Mouse (Mus musculus) heart, adult 18-20 months (tissue): ENCODE data around the gene Ier3. TPM values are rescaled to one million over a fixed set of nuclear protein-coding genes. Genes with fewer than 3 reads are reported as not detected.

Experiments
- DNase-seq, 2 experiments: peaks; one replicate each; pipeline ENCODE4 v3.0.0; 2021 to 2022; ENCODE audit warnings: mixed read lengths in 1 of 2
- total RNA-seq, 2 experiments: library from RNA; stranded (reverse); gene quantifications; 2 replicates each; pipeline ENCODE4 v1.2.3; 2021

The Ier3 gene
- total RNA-seq, 2 experiments from 2014 or later, result 20.2 to 25.6 TPM

DNA sequence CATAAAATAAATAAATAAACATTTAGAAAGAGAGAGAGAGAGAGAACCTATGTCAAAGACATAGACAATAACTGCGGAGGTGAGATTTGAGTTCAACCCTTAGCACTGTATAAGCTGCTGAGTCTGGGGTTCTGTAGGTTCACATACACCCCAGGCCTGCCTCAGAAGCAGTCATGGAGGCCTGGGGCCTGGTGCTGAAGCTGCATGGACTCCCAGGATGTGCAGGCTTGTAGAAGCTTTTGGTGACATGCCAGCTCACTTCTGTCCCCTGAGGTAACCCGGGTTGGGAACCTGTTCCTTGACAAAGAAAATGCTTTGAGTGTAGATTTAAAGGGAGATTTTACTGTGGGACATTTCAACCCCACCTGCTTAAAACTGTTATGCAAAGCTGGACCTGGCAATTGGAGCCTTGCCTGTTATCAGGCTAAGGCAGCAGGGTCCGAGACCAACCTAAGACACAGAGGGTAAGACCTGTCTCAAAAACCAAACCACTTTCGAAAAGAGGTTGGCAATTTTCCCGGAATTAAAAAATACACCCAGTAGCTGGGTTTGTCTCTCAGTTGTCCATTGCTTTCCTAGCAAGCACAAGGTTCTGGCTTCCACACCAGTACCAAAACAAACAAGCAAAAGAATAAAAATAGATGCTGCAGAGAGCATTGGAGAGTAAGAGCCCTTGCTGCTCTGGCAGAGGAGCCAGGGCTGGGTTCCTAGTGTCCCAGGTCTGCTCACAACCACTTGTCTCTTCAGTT, 10.4 kb upstream of the Ier3 start:
- DNase-seq, result peak; percentile 53 to 54

DNA sequence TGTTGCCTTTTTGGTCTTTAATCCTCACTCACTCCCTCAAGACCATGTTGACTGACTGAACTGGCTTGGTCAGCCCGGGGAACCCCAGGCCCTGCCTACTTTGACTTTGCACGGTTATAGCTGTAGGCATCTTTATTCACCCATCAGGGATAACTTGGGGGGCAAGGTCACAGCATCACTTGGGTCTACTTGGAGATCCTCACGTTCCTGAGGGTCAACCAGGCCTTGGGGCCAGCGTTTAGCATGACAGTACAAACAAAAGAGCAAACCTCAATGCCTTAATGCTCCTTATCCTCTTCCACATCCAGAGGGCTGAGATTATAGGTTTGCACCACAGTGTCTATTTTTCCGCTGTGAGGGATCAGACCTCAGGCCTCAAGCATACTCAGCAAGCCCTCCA, 9.2 kb upstream of the Ier3 start:
- no peak for DNase-seq

DNA sequence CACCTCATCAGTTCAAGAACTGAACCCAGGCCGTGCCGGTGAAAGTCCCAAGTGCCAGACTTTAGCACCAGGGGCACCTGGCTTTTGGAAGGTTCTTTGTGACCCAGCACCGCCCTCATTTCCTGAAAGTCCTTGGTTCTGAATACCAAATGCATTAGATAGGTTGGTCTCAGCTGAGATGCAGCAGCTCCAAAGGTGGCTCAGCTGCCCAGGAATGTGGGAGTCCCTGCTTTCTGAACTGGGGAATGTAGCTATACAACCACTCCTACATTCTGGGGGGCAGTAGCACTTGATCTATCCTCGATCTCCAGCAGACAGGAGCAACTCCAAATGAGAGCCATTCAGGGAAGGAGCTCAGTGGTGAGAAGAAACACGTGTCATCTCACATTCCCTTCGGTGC, 8.7 kb upstream of the Ier3 start:
- DNase-seq, result no peak

DNA sequence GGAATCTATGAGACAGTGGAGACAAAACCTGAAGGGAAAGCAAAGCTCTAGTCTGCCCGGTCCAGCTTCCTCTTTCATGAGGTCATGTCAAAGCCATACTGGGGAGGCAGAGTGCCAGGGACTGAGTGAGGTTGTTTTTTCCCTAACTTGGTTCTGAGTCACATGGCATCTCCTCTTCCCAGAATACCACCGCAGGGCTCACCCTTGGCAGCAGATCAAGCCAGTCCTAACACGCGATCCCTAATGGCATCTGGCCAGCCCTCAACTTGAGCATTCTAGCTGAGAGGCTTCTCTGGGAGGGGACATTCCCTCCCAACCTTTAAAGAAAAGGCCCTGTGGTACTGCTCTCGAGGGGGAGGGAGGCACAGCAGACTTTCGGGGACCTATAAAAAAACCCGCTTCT, 8.2 kb upstream of the Ier3 start:
- peak; percentile 97 for DNase-seq

DNA sequence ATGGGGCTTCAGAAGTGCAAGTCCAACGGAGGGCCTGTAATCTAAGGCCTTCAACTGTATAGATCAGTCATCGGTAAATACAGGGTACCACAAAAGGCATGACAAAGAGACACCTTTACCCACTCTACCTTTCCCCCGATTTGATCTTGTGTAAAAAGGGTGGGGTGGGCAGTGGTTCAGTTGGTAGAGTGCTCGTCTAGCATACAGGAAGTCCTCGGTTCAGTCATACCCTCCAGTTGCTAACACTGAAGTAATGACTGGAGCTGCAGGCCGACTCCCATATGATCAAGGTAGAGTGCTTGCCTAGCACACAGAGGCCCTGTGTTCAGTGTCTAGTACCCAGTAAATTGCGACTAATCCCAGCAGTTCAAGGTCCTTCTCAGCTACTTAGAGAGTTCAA, 7.8 kb upstream of the Ier3 start:
- no peak for DNase-seq

DNA sequence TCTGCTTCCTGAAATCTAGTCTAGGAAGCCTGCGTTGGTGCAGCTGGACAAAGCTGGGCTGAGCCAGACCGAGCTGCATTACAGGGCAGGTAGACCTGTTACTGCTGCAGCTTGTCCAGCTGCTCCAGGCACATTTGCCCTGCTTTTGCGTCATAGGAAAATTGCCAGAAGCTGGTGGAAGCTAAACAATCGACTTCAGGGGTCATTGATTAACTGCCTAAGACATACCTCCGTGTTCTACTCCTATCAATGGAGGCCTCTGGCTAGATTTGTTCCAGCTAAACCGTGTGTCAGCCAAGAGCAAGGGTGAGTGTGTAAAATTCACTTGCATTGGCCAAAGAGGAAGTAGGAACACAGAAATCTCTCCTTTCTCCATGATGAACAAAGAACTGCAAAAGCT, 6.8 kb upstream of the Ier3 start:
- no peak for DNase-seq

DNA sequence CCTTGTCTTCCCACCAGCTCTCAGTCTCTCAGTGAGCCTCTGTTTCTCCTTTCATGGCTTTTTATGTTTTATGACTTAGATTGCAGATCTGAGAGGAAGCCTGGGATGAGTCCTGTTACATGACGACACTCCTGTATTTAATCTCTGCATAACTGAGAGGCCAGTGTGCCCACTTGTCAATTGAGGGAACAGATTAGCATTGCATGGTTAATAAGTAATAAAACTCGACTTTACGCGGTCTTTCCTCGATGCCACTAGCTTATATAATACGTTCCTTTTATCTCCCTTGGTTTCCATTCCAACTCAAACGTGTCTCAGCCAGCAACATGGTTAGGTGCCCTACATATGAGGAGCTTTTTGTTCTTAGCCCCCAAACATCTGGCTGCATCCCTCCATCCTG, 5.6 kb upstream of the Ier3 start:
- DNase-seq, result no peak

DNA sequence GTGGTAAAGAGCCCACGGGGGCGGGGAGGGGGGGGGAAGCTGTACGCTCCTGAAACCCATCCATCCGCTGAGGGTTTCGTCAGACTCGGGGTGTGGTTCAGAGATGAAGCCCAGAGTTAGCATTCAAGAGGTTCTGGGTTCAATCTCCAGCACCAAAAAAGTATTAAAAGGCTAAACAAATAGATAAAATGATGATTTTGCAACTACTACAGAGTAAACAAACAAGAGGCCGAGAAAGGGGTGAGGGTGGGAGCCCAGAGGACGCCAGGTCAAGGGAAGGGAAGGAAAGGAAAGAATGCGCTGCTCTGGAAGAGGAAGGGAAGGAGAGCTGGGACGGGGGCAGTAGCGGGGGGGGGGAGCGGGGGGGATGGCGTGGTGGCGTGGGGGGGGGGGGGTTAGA, 4.8 kb upstream of the Ier3 start:
- DNase-seq, result no peak

DNA sequence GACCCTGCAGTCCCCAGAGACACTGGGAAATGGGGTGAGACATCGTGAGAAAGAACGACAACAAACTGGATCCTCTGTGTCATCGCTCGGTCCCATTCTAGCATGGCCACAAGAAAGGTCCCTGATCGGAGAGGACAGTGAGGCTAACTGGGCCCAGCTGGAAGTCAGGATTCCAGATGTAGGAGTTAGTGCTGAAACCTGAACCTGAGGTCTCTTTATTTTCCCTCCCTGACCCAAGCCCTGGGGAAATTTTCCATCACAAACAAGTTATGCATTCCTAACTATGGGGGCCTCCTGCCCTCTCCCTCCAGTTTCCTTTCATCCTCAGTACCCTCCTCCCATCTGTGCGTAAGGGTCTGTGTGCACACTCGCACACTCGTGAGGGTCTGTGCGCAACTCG, 4.3 kb upstream of the Ier3 start:
- DNase-seq, result no peak

DNA sequence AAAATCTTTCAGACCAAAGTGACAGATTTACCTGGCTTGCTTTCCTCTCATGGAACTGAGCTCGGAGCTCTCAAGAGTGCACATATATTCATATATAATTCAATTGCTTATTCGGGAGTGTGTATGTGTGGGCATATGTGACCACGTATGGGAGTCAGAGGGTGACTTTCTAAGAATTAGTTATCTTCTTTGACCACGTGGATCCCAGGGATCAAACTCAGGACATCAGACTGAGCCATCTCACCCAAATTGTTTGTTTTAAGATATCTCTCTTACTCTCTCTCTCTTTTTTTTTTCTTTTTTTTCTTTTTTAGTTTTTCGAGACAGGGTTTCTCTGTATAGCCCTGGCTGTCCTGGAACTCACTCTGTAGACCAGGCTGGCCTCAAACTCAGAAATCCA, 1.4 kb upstream of the Ier3 start:
- no peak for DNase-seq

DNA sequence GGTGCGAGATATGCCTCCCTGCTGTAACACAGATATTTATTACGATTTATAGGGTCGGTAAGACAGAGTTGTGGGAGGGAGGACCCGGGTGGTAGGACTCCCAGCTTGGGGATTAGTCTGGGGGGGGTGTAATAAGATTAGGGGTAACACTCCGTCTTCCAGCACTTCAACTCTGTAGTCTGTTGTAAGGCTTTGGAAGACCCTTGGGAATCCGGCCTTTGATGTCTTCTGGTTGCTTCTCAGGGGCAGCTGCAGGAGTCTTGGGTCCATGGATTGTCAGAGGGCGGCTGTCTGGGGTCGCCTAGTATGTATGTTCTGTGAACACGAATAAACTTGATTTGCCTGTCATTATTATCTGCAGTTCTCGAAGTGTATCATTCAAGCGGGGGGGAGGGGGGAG, 1.1 kb downstream of the Ier3 start:
- no peak for DNase-seq

DNA sequence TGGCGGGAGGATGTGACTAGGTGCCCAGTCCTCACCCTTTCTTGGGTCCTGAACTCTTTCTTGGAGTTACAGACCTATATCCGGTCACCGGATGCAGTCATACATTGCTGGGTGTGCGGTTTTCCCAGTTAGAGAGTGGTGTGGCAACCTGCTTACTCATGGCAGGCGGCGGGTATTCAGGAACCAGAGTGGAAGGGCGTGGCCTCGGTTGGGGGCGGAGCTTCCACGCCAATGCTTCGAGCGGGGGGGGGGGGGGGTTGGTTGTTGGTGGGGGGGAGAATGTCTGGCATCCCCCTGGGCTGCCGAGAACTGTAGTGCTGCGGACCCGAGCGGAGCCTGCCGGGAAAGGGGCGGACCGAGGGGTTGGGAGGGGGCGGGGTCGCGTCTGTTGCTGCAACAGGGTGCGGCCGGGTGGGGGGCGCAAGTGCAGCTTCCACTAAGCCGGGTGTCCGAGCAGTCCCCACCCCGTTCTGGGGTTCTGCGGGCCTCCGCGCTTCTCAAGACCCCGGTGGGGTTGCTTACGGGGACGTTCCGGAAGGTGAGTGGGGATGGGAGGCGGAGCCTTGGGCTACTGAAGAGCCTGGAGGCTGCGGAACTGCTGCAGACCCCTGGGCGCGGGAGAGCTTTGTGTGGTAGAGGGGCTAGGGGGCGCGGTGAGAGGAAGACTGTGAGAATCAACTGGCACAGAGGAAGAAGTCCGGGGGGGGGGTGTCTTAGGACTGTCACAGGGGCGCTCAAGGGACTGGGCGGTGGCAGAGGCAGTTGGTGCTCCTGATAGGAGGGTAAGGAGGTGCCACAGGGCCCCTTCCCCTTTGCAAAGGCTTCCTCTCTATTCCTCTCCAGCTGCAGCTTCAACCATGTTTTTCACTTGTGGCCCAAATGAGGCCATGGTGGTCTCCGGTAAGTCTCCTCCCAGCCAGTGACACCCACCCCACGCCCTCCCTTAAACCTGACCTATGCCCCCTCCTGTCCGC, 1.8 kb downstream of the Ier3 start, which contains the start of gene Flot1:
TSS of gene Flot1 (plus strand) at position 267 of the 974 bp plus-strand sequence.
- DNase-seq, result peak; percentile 91 to 93

DNA sequence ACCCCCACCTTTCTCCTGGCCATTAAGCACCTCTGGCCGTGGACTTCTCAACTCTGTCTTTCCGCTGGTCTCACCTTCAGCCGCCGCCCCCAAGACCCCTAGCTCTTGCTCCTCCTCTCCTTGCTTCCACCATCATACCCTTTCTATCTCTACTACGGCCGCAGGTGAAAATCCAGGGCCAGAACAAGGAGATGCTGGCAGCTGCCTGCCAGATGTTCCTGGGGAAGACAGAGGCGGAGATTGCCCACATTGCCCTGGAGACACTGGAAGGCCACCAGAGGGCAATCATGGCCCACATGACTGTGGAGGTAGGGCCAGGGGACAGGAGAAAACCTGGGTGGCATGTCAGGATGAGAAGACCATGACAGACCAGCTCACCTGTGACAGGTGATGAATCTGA, 2.9 kb downstream of the Ier3 start:
- DNase-seq, result peak in 1 of 2 experiments; percentile 52

DNA sequence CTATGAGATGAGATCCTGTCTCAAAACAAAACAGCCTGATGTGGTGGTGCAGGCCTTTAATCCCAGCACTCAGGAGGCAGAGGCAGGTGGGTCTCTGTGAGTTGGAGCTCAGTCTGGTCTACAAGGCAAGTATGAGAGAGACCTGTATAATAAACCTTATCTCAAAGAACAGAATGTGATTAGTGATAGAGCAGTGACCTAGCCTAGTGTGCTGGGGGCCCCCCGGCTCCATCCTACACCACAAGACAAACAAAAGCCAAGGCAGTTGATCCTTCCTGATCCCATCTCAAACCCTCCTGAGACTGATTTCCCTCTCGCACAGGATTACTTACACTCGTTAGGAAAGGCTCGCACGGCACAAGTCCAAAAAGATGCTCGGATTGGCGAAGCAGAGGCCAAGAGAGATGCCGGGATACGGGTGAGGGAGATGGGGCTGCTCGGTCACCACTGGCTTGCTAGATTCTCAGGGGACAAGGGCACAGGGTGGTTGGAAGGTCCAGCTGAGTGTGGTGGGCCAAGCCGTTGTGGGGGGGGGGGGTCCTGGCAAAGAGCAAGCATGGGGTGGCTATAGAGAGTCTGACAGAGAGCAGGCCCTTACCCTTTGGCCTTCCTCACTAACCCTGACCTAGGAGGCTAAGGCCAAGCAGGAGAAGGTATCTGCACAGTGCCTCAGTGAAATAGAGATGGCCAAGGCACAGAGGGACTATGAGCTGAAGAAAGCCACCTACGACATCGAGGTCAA, 3.8 kb downstream of the Ier3 start:
- no peak for DNase-seq

DNA sequence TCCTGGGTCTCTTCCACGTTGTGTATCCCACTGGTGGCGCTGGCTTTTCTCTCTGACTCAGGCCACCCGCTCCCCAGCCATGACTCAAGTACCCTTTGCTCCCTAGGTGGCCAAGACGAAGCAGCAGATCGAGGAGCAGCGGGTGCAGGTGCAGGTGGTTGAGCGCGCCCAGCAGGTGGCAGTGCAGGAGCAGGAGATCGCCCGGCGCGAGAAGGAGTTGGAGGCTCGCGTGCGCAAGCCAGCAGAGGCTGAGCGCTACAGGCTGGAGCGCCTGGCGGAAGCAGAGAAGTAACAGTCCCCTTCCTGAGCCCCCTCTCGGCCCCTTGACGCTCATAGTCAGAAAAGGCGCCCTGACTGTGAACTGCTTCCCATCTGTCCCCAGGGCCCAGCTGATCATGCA, 8.3 kb downstream of the Ier3 start:
- DNase-seq, result peak; percentile 86 to 87

DNA sequence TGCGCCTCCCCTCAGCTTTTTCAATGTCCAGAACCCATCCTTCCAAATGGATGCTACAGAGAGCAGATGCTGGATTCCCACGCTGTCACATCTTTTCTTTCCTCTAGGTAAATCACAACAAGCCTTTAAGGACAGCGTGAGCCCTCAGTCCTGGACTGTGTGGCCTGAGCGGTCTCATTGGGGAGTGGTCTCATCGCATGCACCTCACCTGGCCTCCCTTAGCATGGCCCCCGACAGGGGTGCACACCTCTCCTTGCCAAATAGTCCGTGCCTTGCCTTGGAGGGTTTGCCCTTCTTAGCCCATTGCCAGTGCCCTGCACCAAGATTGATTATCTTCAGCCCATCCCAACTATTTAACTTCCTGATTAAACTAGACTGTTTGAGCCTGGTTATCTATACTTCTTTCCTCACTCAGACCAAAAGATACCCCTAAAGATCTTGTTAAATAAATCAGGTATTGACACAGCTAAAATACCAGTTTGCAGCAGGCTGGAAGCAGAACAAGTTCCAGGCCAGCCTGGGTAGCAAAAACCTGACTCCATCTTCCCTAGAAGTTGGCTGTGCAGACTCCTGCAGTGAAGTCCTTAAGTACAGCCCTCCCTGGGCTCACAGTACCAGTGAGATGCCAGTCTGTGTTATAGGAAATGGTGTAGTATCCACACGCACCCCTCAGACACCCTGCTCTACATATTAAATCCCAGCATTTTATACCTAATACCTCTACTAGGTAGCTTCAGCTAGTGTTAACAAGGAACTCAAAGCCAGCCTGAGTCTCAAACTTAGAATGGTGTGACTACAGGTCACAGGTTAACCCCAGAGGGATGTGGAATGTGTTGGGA, 11.1 kb downstream of the Ier3 start:
- DNase-seq, result no peak

DNA sequence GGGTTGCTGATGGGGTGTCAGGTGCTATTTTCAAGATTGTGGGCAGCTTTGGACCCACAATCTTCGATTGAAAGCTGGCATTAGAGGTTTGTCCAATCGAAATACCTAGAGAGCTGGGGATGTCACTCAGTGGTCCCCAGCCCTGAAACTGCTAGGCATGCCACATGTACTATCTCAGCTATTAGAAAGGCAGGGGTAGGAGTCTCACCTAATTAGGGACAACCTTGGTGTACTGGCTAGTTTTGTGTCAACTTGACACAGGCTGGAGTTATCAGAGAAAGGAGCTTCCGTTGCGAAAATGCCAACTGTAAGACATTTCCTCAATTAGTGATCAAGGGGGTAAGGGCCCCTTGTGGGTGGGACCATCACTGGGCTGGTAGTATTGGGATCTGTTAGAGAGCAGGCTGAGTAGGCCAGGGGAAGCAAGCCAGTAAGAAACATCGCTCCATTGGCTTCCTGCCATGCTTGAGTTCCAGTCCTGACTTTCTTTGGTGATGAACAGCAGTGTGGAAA, 11.8 kb downstream of the Ier3 start:
- DNase-seq, result no peak

DNA sequence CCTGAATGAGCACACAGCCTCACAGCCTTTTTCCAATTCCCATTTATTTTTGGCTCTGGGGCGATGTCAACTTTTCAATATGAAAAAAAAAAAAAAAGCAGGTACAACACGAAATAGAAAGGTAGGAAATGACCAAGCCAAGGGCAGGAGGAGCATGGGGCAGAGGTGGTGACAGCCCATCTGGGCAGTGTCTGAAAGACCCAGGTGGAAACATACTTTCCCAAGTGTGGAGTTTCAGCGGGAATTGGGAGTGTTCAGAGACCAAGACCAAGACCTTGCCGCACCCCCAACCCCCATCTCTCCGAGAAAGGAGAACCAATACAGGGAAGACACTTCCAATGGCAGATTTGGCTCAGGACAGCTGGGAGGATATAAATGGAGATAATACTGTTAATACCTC, 12.4 kb downstream of the Ier3 start:
- DNase-seq, result no peak

DNA sequence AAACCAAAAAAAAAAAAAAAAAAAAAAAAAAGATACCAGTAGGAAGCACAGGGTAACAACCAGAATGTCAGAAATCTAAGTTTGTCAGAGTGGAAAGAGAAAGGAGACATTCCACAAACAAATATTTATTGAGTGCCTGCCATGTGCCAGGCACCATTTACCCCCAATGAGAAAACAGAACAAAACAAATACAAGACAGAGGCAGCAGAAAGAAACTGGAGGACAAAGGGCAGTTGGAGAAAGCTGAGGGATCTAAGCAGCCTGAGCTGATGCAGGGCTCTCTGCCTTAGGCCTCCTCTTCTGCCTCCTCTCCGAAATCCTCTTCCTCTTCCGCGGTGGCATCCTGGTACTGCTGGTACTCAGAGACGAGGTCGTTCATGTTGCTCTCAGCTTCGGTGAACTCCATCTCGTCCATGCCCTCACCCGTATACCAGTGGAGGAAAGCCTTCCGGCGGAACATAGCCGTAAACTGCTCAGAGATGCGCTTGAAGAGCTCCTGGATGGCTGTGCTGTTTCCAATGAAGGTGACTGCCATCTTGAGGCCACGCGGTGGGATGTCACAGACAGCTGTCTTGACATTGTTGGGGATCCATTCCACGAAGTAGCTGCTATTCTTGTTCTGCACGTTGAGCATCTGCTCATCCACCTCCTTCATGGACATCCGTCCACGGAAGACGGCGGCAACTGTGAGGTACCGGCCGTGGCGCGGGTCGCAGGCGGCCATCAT, 13.4 kb downstream of the Ier3 start:
- DNase-seq, result no peak

DNA sequence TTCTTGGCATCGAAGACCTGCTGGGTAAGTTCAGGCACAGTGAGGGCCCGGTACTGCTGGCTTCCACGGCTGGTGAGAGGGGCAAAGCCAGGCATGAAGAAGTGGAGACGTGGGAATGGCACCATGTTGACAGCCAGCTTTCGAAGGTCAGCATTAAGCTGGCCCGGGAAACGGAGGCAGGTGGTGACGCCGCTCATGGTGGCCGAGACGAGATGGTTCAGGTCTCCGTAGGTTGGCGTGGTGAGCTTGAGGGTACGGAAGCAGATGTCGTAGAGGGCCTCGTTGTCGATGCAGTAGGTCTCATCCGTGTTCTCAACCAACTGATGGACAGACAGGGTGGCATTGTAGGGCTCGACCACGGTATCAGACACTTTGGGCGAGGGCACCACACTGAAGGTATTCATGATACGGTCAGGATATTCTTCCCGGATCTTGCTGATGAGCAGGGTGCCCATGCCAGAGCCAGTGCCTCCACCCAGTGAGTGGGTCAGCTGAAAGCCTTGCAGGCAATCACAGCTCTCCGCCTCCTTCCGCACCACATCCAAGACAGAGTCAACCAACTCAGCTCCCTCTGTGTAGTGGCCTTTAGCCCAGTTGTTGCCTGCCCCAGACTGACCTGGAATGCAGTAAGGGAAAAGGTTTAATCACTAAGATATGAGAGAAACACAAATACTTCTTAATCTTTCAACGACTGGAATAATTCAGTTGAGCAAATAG, 14.1 kb downstream of the Ier3 start:
- no peak for DNase-seq
